Mouse (Mus musculus) cortical plate, adult 2 months (tissue): ENCODE measurements at regions not wholly inside any gene's neighbourhood (a gene's known extent, or its start where the extent isn't known, plus 50 kb on each side); places are given as distances from the start of the nearest gene placed in this dataset.

ENCODE experiments used
- CTCF ChIP-seq: fragments of 200-500 bp; IDR thresholded peaks from 2 replicates; pipeline ENCODE4 v1.5.1; 2011; ENCODE audit warnings: mild to moderate bottlenecking, control low read depth, low read length; ENCODE audit not compliant: insufficient read depth; ENCODE audit errors: extremely low read depth
- POLR2A ChIP-seq: fragments of 200-500 bp; IDR thresholded peaks from 2 replicates; pipeline ENCODE4 v1.6.1; 2011; ENCODE audit warnings: mild to moderate bottlenecking, low read length, control low read depth; ENCODE audit not compliant: insufficient read depth; ENCODE audit errors: extremely low read depth

DNA sequence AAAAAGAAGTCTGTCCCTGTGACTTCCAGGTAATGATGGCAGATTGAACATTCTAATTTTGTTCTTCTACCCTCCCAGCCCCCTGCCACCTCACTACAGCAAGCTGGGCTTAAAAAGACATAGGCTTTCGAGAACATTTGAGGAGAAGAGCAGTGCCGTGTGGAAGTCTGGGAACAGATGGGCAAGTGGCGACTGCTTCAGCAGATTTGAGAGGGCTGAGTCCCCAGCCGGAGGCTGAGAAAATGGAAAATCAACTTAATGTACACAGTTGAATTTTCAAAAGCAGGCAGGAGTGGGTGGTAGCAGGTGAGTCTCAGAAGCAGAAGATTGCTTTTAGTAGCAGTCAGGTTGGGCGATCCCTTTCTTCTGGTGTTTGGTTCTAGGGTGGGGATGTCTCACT is 110.2 kb upstream of the Ctbp2 start:
- TF ChIP-seq CTCF, result no peak
- TF ChIP-seq POLR2A, result no peak
